Mouse (Mus musculus) ES-Bruce4 (cell line): ENCODE results near the gene Rela.

Source experiments
- CTCF ChIP-seq: IDR thresholded peaks from one replicate; pipeline ENCODE4 v1.8.1; 2011; ENCODE audit warnings: low read depth, low read length
- EP300 ChIP-seq: IDR thresholded peaks from 2 replicates; pipeline ENCODE4 v1.6.1; 2011; ENCODE audit warnings: low read depth, low read length; ENCODE audit not compliant: insufficient read depth
- POLR2A ChIP-seq: IDR thresholded peaks from one replicate; pipeline ENCODE4 v1.8.1; 2011; ENCODE audit warnings: low read length; ENCODE audit not compliant: insufficient read depth

GRCm38 (mm10) chr19:5654720-5655298 is 17.5 kb downstream of the Rela start:
- TF ChIP-seq CTCF: no peak
- TF ChIP-seq POLR2A: no peak
- no peak for TF ChIP-seq EP300
